8 mouse cellular contexts compared by ENCODE assay signal in the genomic region with DNA sequence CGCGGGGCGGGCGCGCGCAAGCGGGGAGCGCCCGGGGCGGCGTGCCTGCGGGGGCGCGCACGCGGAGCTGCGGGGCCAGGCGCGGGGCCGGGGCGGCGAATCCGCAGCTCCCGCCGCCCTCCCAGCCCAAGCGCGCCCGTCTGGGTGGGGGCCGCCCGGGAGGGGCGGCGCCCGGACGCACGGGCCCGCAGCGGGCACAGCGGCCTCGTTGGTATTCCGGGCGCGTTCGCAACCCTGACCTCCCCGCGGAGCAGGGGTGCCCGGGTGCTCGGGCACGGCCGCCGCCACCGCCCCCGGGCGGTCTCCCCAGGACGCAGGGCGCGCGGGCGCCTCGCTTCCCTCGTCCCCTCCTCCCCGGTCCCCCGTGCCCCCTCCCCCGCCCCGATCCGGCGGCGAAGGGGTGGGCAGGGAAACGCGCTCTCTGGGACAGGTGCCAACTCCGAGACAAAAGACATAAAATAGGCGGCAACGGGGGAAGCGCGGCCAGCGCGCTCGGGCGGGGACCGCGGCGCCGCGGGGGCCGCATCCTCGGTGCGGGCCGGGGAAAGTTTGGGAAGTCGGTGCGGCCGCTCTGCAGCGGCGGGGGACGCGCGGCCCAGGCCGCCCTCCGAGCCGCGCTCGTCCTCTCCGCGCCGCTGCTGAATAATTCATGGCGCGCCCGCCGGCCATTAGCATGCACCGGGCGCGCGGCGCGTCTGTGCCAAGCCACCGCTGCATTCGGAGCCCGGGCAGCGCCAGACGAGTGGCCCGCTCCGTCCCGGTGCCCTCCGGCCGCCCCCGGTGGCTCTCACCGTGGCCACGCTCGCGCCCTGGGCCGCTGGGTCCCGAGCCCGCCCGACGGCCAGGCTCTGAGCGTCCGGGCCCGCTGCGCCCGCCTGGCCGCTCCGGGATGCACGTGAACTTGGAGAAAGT.
DNase-seq lines count a peak whose midpoint lies in the region; ATAC-seq lines count a peak whose summit lies in the region.

No protein-coding gene starts in this region.

- 0 out of 2 replicates have a peak, but pooled peaks cover 3% of the 10 kb centered on the region for H3K36me3 ChIP-seq in hindbrain, embryonic 12.5 days

- ATAC-seq in hindbrain, embryonic 12.5 days (ENCODE audit: low FRiP score) = peak; percentile 85

- H3K27ac ChIP-seq in hindbrain, embryonic 12.5 days = peak overlapping the region; percentile 96

- DNase-seq in NIH3T3 (ENCODE audit: low read depth) = peak; percentile 96
- DNase-seq in cerebellum, adult 11 months = peak; percentile 81
- DNase-seq in frontal cortex, postnatal 25 days (ENCODE audit: low spot score in 2 of 2) = peak; percentile 73 to 79
- peak; percentile 90 for DNase-seq in layer of hippocampus, postnatal 36 days
- peak; percentile 94 for DNase-seq in lung, postnatal 14 days
- DNase-seq in right cerebral cortex, postnatal 14 days = peak; percentile 92
- DNase-seq in c-Kit-positive CD71-positive TER-119-positive erythroid progenitor cells, embryonic 14.5 days (ENCODE audit: low spot score) = no peak

- peaks cover 81% of the 10 kb centered on the region for H3K27me3 ChIP-seq in hindbrain, embryonic 12.5 days

- H3K4me1 ChIP-seq in hindbrain, embryonic 12.5 days = peaks cover 38% of the 10 kb centered on the region

- peak overlapping the region; percentile 88 for H3K9ac ChIP-seq in hindbrain, embryonic 12.5 days

- peak overlapping the region; percentile 71 for H3K4me3 ChIP-seq in hindbrain, embryonic 12.5 days

- WGBS in hindbrain, embryonic 12.5 days = under 1% methylated on average over 87 of the region's 141 CpGs

- peak overlapping the region; percentile 79 for H3K4me2 ChIP-seq in hindbrain, embryonic 12.5 days (replicated peaks)

- H3K9me3 ChIP-seq in hindbrain, embryonic 12.5 days (replicated peaks) = no peaks in the 10 kb centered on the region
